Mouse (Mus musculus) embryonic facial prominence, embryonic 14.5 days (tissue): ENCODE data around the gene Tmem37. TPM values are rescaled to one million over a fixed set of nuclear protein-coding genes. Genes with fewer than 3 reads are reported as not detected.

Experiments used
- ATAC-seq: fragments of 200-750 bp; cut with Nextera tagmentation; 2 replicates; pipeline ENCODE4 v1.8.0; 2017; ENCODE audit warnings: low read depth, moderate number of reproducible peaks, moderate TSS enrichment
- DNase-seq: peaks from one replicate; pipeline ENCODE4 v3.0.0-alpha.2; 2015; ENCODE audit warnings: low spot score
- H3K27ac ChIP-seq: fragments of 300-500 bp; sonication (generic); replicated peaks from 2 replicates; pipeline ENCODE4 v1.5.1; 2014; ENCODE audit warnings: low read depth, mild to moderate bottlenecking, low read length, moderate library complexity
- H3K27me3 ChIP-seq: fragments of 300-500 bp; sonication (generic); replicated peaks from 2 replicates; pipeline ENCODE4 v1.6.1; 2014; ENCODE audit warnings: low read length; ENCODE audit not compliant: control insufficient read depth, insufficient read depth
- H3K36me3 ChIP-seq: fragments of 300-500 bp; sonication (generic); 2 replicates; pipeline ENCODE4 v1.6.1; 2014; ENCODE audit warnings: low read length, mixed read lengths; ENCODE audit not compliant: control insufficient read depth, insufficient read depth
- H3K4me1 ChIP-seq: fragments of 300-500 bp; sonication (generic); 2 replicates; pipeline ENCODE4 v1.6.1; 2014; ENCODE audit warnings: antibody characterized with exemption, low read length; ENCODE audit not compliant: control insufficient read depth, insufficient read depth
- H3K4me2 ChIP-seq: fragments of 300-500 bp; sonication (generic); 2 replicates; pipeline ENCODE4 v1.6.1; 2014; ENCODE audit warnings: low read depth, mild to moderate bottlenecking, low read length, moderate library complexity, mixed read lengths
- H3K4me3 ChIP-seq: fragments of 300-500 bp; sonication (generic); 2 replicates; pipeline ENCODE4 v1.5.1; 2014; ENCODE audit warnings: low read depth, mild to moderate bottlenecking, low read length
- H3K9ac ChIP-seq: fragments of 300-500 bp; sonication (generic); 2 replicates; pipeline ENCODE4 v1.6.1; 2014; ENCODE audit warnings: low read depth, mild to moderate bottlenecking, low read length, moderate library complexity, mixed read lengths
- H3K9me3 ChIP-seq: fragments of 300-500 bp; sonication (generic); 2 replicates; pipeline ENCODE4 v1.6.1; 2016; ENCODE audit warnings: low read length; ENCODE audit not compliant: control insufficient read depth
- WGBS: fragments of 180-500 bp; shearing (Covaris S2); extraction: QIAGEN DNeasy Blood & Tissue Kit; methylation state at CpG from one replicate; pipeline ENCODE4 v1.1.7; 2014; 5-methylcytosine and 5-hydroxymethylcytosine counted together
- polyA plus RNA-seq: library from polyadenylated mRNA; unstranded; fragments of >200 nt; fragmentation: Nextera tagmentation; extraction: Ambion mirVana; gene quantifications from 2 replicates; pipeline ENCODE4 v1.2.1, GENCODE M21; 2014

Gene Tmem37
- polyA plus RNA-seq, 1 experiment from 2014 or later, result 19.8 TPM

GRCm38 (mm10) chr1:120037021-120037683 lies 36.7 kb downstream of the Tmem37 start:
- no peak for DNase-seq
- Histone ChIP-seq H3K4me1 (no peaks in the 10 kb centered on the region), H3K9me3 (no peaks in the 10 kb centered on the region), H3K4me3 (no peak overlapping the region), H3K27ac (no peak overlapping the region), H3K27me3 (no peaks in the 10 kb centered on the region), H3K9ac (no peak overlapping the region), H3K36me3 (no peaks in the 10 kb centered on the region), H3K4me2 (no peak overlapping the region)
- no peak for ATAC-seq
- 55% methylated on average over 9 of the region's 9 CpGs for WGBS

GRCm38 (mm10) chr1:120035456-120036034 lies 38.3 kb downstream of the Tmem37 start:
- H3K4me3 ChIP-seq, result no peak overlapping the region
- WGBS, result 72% methylated on average over 7 of the region's 7 CpGs

GRCm38 (mm10) chr1:120034793-120035192 lies 39.1 kb downstream of the Tmem37 start:
- no peak for DNase-seq
- 68% methylated on average over 1 of the region's 1 CpGs for WGBS
- Histone ChIP-seq H3K9me3 (no peaks in the 10 kb centered on the region), H3K9ac (no peak overlapping the region), H3K4me2 (no peak overlapping the region), H3K27me3 (no peaks in the 10 kb centered on the region), H3K27ac (no peak overlapping the region), H3K36me3 (no peaks in the 10 kb centered on the region), H3K4me1 (no peaks in the 10 kb centered on the region), H3K4me3 (no peak overlapping the region)
- ATAC-seq, result no peak

More at GRCm38 (mm10) chr1:120035456-120036034, 38.3 kb downstream of the Tmem37 start:
- Histone ChIP-seq H3K36me3 (no peaks in the 10 kb centered on the region), H3K9me3 (no peaks in the 10 kb centered on the region), H3K27ac (no peak overlapping the region), H3K9ac (no peak overlapping the region), H3K4me1 (no peaks in the 10 kb centered on the region), H3K4me2 (no peak overlapping the region), H3K27me3 (no peaks in the 10 kb centered on the region)
- ATAC-seq, result no peak
- no peak for DNase-seq

GRCm38 (mm10) chr1:120033469-120033854 lies 40.4 kb downstream of the Tmem37 start:
- H3K4me1 ChIP-seq, result no peaks in the 10 kb centered on the region
- DNase-seq, result no peak
- H3K4me2 ChIP-seq, result no peak overlapping the region
- no peaks in the 10 kb centered on the region for H3K36me3 ChIP-seq
- no peak overlapping the region for H3K4me3 ChIP-seq
- no peaks in the 10 kb centered on the region for H3K27me3 ChIP-seq
- ATAC-seq, result no peak
- no peaks in the 10 kb centered on the region for H3K9me3 ChIP-seq
- WGBS, result 77% methylated on average over 2 of the region's 2 CpGs
- H3K27ac ChIP-seq, result no peak overlapping the region
- no peak overlapping the region for H3K9ac ChIP-seq

- DNase-seq (peak; percentile 91), ATAC-seq (peak; percentile 67; the same call in 1 of the 2 replicates)
- H3K27ac ChIP-seq, result no peak overlapping the region
- H3K9ac ChIP-seq, result no peak overlapping the region
- 41% methylated on average over 10 of the region's 10 CpGs for WGBS
- H3K27me3 ChIP-seq, result no peaks in the 10 kb centered on the region
- no peak overlapping the region for H3K4me2 ChIP-seq
- no peaks in the 10 kb centered on the region for H3K9me3 ChIP-seq
- H3K36me3 ChIP-seq, result no peaks in the 10 kb centered on the region
- H3K4me3 ChIP-seq, result no peak overlapping the region
- no peaks in the 10 kb centered on the region for H3K4me1 ChIP-seq
Observed at GRCm38 (mm10) chr1:120032804-120033468, 40.9 kb downstream of the Tmem37 start.

- Histone ChIP-seq H3K9ac (no peak overlapping the region), H3K4me2 (no peak overlapping the region), H3K9me3 (no peaks in the 10 kb centered on the region), H3K4me1 (no peaks in the 10 kb centered on the region), H3K27ac (no peak overlapping the region), H3K4me3 (no peak overlapping the region), H3K27me3 (no peaks in the 10 kb centered on the region), H3K36me3 (no peaks in the 10 kb centered on the region)
- 92% methylated on average over 3 of the region's 3 CpGs for WGBS
- ATAC-seq, result no peak
- DNase-seq, result no peak
Observed at GRCm38 (mm10) chr1:120030474-120030873, 43.4 kb downstream of the Tmem37 start.

- no peak; the same call in 1 of the 2 replicates for ATAC-seq
- Histone ChIP-seq H3K4me2 (no peak overlapping the region), H3K9ac (no peak overlapping the region), H3K36me3 (no peaks in the 10 kb centered on the region), H3K4me3 (no peak overlapping the region), H3K27ac (no peak overlapping the region), H3K4me1 (no peaks in the 10 kb centered on the region), H3K9me3 (no peaks in the 10 kb centered on the region), H3K27me3 (no peaks in the 10 kb centered on the region)
- no peak for DNase-seq
- 62% methylated on average over 4 of the region's 4 CpGs for WGBS
Observed at GRCm38 (mm10) chr1:120027693-120028092, 46.2 kb downstream of the Tmem37 start.

- no peaks in the 10 kb centered on the region for H3K4me1 ChIP-seq
- no peaks in the 10 kb centered on the region for H3K27me3 ChIP-seq
- DNase-seq, result no peak
- H3K4me2 ChIP-seq, result no peak overlapping the region
- ATAC-seq, result no peak
- H3K36me3 ChIP-seq, result no peaks in the 10 kb centered on the region
- no peaks in the 10 kb centered on the region for H3K9me3 ChIP-seq
- H3K27ac ChIP-seq, result no peak overlapping the region
- 33% methylated on average over 2 of the region's 2 CpGs for WGBS
- no peak overlapping the region for H3K9ac ChIP-seq
- no peak overlapping the region for H3K4me3 ChIP-seq
Observed at GRCm38 (mm10) chr1:120025050-120025439, 48.8 kb downstream of the Tmem37 start.
